Mouse (Mus musculus): ENCODE data around the gene Gba2. TPM values are rescaled to one million over a fixed set of nuclear protein-coding genes. Genes with fewer than 3 reads are reported as not detected.
A peak's percentile ranks its signal among the peaks of the same experiment; 100 is the strongest.
"Not testable (repeated sequence)": the region's sequence is repeated elsewhere in the genome, so short reads cannot be mapped to it uniquely, and the experiment has no call there.

Gba2 gene
- polyA plus RNA-seq, 1 experiment from 2014 or later = 16.5 TPM

DNA sequence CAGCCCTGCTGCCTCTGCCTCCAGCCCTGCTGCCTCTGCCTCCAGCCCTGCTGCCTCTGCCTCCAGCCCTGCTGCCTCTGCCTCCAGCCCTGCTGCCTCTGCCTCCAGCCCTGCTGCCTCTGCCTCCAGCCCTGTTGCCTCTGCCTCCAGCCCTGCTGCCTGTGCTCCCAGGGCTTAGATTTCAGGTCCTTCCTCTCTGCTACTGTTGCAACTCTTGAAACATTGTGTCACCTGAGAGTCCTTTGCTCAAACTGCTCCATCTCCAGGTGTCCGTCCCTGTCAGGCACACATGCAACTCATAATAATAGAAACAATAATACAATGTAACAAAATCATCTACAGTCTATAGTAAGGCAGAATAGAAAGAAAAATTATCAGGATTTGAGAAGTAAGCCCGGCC is 17.9 kb upstream of the Gba2 start:
- Histone ChIP-seq H3K27ac (peak overlapping the region; percentile 96; the same call in 1 of the 2 replicates), H3K9ac (peak overlapping the region; percentile 8; the same call in 1 of the 2 replicates), H3K4me1 (replicated peaks) (peaks cover 64% of the 10 kb centered on the region)
- H3K27me3 ChIP-seq; H3K4me2 ChIP-seq; DNase-seq; H3K4me3 ChIP-seq (replicated peaks); H3K36me3 ChIP-seq; ATAC-seq (ENCODE audit: low read depth); H3K9me3 ChIP-seq (replicated peaks): not testable (repeated sequence)
- 77% methylated on average over 2 of the region's 2 CpGs for WGBS (ENCODE audit: insufficient replicate concordance)

DNA sequence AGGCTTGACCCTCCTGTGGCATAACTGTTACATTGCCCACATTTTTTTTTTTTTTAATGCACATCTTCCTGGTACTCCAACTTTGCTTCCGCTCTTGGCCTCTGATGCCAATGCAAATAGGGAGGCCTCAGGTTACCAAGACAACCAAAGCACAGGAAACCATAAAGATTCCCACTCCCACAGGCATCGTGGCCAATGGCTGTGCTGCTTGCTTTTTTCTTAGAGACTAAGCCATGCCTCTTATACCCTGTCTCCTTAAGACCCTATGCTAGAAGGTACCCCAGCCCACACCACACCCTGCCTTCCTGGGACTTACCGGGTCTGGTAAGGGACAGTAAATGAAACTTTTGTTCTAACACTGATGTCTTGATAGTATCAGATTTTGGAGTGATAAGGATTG is 14.8 kb upstream of the Gba2 start:
- H3K4me1 ChIP-seq (replicated peaks) = peaks cover 57% of the 10 kb centered on the region
- whole genome bisulfite sequencing (ENCODE audit: insufficient replicate concordance) = 58% methylated on average over 3 of the region's 3 CpGs
- no peak for ATAC-seq (ENCODE audit: low read depth)

GRCm38 (mm10) chr4:43591961-43592360 is 13.3 kb upstream of the Gba2 start:
- WGBS (ENCODE audit: insufficient replicate concordance) = 67% methylated on average over 3 of the region's 3 CpGs
- Histone ChIP-seq H3K27me3 (0 out of 2 replicates have a peak, but pooled peaks cover 2% of the 10 kb centered on the region), H3K9ac (no peak overlapping the region), H3K27ac (no peak overlapping the region), H3K4me3 (replicated peaks) (no peak overlapping the region), H3K4me1 (replicated peaks) (peaks cover 53% of the 10 kb centered on the region), H3K4me2 (no peak overlapping the region), H3K36me3 (no peaks in the 10 kb centered on the region), H3K9me3 (replicated peaks) (no peaks in the 10 kb centered on the region)
- no peak for DNase-seq
- no peak for ATAC-seq (ENCODE audit: low read depth)

More for the DNA sequence above, 14.8 kb upstream of the Gba2 start:
- Histone ChIP-seq H3K36me3 (no peaks in the 10 kb centered on the region), H3K4me2 (no peak overlapping the region), H3K27me3 (0 out of 2 replicates have a peak, but pooled peaks cover 2% of the 10 kb centered on the region), H3K9me3 (replicated peaks) (no peaks in the 10 kb centered on the region), H3K9ac (no peak overlapping the region), H3K27ac (no peak overlapping the region), H3K4me3 (replicated peaks) (no peak overlapping the region)
- DNase-seq = no peak

GRCm38 (mm10) chr4:43591543-43591942 is 12.9 kb upstream of the Gba2 start:
- Histone ChIP-seq H3K9me3 (replicated peaks) (no peaks in the 10 kb centered on the region), H3K27me3 (0 out of 2 replicates have a peak, but pooled peaks cover 2% of the 10 kb centered on the region), H3K4me2 (no peak overlapping the region), H3K9ac (no peak overlapping the region), H3K4me1 (replicated peaks) (peaks cover 49% of the 10 kb centered on the region), H3K4me3 (replicated peaks) (no peak overlapping the region), H3K27ac (no peak overlapping the region), H3K36me3 (no peaks in the 10 kb centered on the region)
- DNase-seq (no peak), ATAC-seq (ENCODE audit: low read depth) (no peak)
- 34% methylated on average over 5 of the region's 5 CpGs for WGBS (ENCODE audit: insufficient replicate concordance)

GRCm38 (mm10) chr4:43587681-43588080 is 9.0 kb upstream of the Gba2 start:
- Histone ChIP-seq H3K36me3 (peaks cover 18% of the 10 kb centered on the region), H3K4me2 (no peak overlapping the region), H3K27ac (no peak overlapping the region), H3K9ac (no peak overlapping the region), H3K4me1 (replicated peaks) (peaks cover 40% of the 10 kb centered on the region), H3K27me3 (0 out of 2 replicates have a peak, but pooled peaks cover 2% of the 10 kb centered on the region), H3K9me3 (replicated peaks) (no peaks in the 10 kb centered on the region), H3K4me3 (replicated peaks) (no peak overlapping the region)
- 22% methylated on average over 7 of the region's 7 CpGs for WGBS (ENCODE audit: insufficient replicate concordance)
- no peak for DNase-seq
- no peak for ATAC-seq (ENCODE audit: low read depth)

DNA sequence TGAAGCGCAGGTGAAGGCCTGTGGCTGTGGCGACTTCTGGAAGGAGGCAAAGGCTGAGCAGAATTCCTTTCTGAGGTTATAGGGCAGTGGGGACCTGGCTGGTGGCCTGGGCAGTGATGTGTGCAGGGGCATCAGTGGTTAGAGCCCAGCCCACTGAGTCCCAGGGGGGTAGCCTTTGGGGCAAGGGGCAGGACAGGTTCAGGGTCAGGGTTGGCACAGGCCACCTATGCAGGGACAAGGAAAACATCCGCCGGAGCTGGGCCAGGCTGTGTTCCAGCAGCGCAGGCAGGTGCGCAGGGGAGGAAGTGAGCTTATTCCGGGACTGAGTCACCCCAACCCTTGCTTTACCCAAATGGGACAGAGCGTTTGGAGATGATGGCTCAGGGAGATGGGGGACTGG is 7.7 kb upstream of the Gba2 start:
- ATAC-seq (ENCODE audit: low read depth) = no peak
- peaks cover 37% of the 10 kb centered on the region for H3K4me1 ChIP-seq (replicated peaks)
- WGBS (ENCODE audit: insufficient replicate concordance) = 76% methylated on average over 8 of the region's 8 CpGs
- no peak overlapping the region for H3K27ac ChIP-seq
- no peak for DNase-seq
- peaks cover 29% of the 10 kb centered on the region for H3K36me3 ChIP-seq
- H3K4me3 ChIP-seq (replicated peaks) = no peak overlapping the region
- H3K4me2 ChIP-seq = no peak overlapping the region
- H3K9me3 ChIP-seq (replicated peaks) = no peaks in the 10 kb centered on the region
- H3K9ac ChIP-seq = no peak overlapping the region
- no peaks in the 10 kb centered on the region for H3K27me3 ChIP-seq

DNA sequence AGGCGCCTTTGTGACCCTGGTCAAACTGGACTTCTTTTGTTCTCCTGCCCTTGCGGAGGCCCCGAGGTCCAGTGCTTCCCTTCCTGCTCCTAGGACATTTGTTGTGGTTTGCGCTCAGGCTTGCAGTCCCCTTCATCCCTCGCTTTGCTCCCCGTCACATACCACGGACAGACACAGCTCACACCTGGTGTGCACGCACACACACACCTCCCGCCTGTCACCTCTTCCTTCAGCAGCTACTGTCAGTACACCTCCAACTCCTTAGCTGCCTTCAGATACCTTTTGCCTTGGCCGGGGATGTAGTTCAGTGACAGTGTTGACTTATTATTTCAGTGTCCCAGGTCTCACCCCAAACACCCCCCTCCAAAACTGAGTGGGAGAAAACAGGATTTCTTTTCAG is 7.0 kb upstream of the Gba2 start:
- Histone ChIP-seq H3K4me3 (replicated peaks) (no peak overlapping the region), H3K4me2 (no peak overlapping the region), H3K27me3 (no peaks in the 10 kb centered on the region), H3K36me3 (peaks cover 36% of the 10 kb centered on the region), H3K4me1 (replicated peaks) (peaks cover 34% of the 10 kb centered on the region), H3K27ac (no peak overlapping the region), H3K9ac (no peak overlapping the region), H3K9me3 (replicated peaks) (no peaks in the 10 kb centered on the region)
- ATAC-seq (ENCODE audit: low read depth) (no peak), DNase-seq (no peak)
- 64% methylated on average over 9 of the region's 10 CpGs for whole genome bisulfite sequencing (ENCODE audit: insufficient replicate concordance)

DNA sequence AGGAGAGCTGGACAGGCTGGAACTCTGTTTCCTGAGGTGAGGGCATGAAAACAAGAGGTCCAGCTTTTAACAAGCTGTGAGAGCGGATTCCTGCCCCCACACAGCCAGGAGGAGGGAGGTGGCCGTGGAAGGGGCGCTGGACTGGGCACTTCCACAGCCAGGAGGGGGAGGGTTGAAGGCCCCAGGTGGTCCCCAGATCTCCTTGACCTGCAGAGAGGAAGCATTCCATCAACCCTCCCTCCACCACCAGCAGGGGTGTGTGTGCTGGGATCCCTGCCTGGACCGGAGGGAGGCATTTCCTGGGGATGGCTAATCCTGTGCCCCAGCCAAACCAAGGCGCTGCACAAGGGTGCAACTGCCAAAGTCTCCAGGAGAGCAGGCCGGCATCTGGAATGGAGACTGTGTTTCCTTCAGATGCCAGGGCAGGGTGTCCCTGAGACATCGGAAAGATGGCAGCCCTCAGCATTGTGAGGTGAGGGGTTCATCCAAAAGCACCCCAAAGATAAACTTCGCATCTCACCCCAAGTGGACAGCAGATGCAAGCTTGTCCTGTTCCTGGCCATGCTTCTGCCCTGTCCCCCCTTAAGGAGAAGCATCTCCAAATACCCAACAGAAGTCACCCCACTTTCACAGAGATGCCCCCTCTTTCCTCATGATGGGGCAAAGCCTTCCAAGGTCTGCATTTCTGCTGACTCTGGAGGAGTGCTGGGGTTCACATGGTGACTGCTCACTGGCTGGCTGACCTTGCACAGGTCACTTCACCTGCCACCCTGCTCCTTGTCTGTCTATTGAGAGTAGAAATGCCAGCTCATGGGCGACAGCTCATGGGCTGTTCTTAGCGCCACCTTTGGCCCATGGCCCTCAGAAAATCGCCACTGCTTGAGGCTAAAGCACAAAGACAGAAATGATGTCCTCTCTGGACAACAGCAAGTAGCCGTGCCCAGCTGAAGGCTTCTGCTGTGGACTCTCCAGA is 6.1 kb upstream of the Gba2 start, which contains the start of gene Msmp:
Gene Msmp (minus strand): TSS at position 51 of the 973 bp plus-strand sequence.
- Histone ChIP-seq H3K36me3 (peaks cover 42% of the 10 kb centered on the region), H3K27me3 (no peaks in the 10 kb centered on the region), H3K4me1 (replicated peaks) (peaks cover 36% of the 10 kb centered on the region), H3K4me3 (replicated peaks) (no peak within 1 kb of the TSS), H3K9ac (no peak within 1 kb of the TSS), H3K27ac (peak within 1 kb of the TSS; percentile 16; the same call in 1 of the 2 replicates), H3K4me2 (no peak within 1 kb of the TSS), H3K9me3 (replicated peaks) (no peaks in the 10 kb centered on the region)
- DNase-seq = no peak
- no peak for ATAC-seq (ENCODE audit: low read depth)
- WGBS (ENCODE audit: insufficient replicate concordance) = 72% methylated on average over 12 of the region's 12 CpGs

DNA sequence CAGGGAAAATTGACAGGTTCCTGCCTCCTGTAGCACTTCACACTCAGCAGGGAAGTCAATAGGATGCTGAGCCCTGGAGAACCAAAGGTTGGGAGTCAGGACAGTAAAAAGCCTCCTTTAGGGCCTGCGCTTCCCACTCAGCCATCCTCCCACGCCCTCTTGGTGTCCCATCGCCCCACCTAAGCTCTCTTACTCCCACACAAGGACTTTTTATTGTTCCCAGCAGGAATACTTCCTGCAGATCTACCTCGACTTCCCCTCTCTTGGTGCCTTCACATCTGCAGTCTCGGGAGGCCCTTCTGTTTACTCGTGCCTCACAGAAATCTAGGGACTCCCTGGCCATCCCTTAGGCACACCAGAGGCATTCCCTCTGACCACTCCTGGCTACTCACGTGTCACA is 4.7 kb upstream of the Gba2 start:
- H3K9ac ChIP-seq = no peak overlapping the region
- ATAC-seq (ENCODE audit: low read depth) (no peak), DNase-seq (no peak)
- no peaks in the 10 kb centered on the region for H3K9me3 ChIP-seq (replicated peaks)
- H3K4me2 ChIP-seq = no peak overlapping the region
- WGBS (ENCODE audit: insufficient replicate concordance) = 76% methylated on average over 7 of the region's 7 CpGs
- no peaks in the 10 kb centered on the region for H3K27me3 ChIP-seq
- H3K36me3 ChIP-seq = peaks cover 42% of the 10 kb centered on the region
- H3K27ac ChIP-seq = no peak overlapping the region
- H3K4me1 ChIP-seq (replicated peaks) = peaks cover 33% of the 10 kb centered on the region
- H3K4me3 ChIP-seq (replicated peaks) = no peak overlapping the region

- no peaks in the 10 kb centered on the region for H3K9me3 ChIP-seq (replicated peaks)
- no peaks in the 10 kb centered on the region for H3K27me3 ChIP-seq
- H3K4me3 ChIP-seq (replicated peaks) = no peak overlapping the region
- no peak overlapping the region for H3K9ac ChIP-seq
- ATAC-seq (ENCODE audit: low read depth) (no peak), DNase-seq (no peak)
- H3K36me3 ChIP-seq = peaks cover 42% of the 10 kb centered on the region
- H3K27ac ChIP-seq = peak overlapping the region; percentile 26; the same call in 1 of the 2 replicates
- 78% methylated on average over 5 of the region's 5 CpGs for WGBS (ENCODE audit: insufficient replicate concordance)
- H3K4me2 ChIP-seq = no peak overlapping the region
- H3K4me1 ChIP-seq (replicated peaks) = peaks cover 31% of the 10 kb centered on the region
These were observed 3.6 kb upstream of the Gba2 start for GRCm38 (mm10) chr4:43582241-43582640.

DNA sequence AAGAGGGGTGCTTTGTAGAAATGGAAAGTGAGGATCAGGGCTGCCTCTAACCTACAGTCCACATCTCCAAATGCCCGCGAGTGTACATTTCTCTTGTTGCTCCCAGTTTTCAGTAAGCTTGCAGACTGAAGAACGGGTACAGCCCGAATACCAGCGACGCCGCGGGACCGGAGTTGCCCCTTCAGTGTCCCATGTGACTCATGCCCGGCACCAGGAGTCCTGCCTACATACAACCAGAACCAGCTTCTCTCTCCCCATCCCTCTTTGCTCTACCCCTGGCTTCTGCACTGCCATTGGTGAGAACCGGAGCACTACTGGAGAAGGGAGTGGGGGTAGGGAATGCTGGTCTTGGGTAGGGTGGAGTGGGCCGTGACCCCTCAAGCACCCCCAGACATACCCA is 2.7 kb upstream of the Gba2 start:
- Histone ChIP-seq H3K4me1 (replicated peaks) (peaks cover 40% of the 10 kb centered on the region), H3K27ac (0 out of 2 replicates have a peak overlapping the region, but pooled peaks have one; percentile 25), H3K9ac (no peak overlapping the region), H3K36me3 (peaks cover 42% of the 10 kb centered on the region), H3K4me2 (no peak overlapping the region), H3K9me3 (replicated peaks) (no peaks in the 10 kb centered on the region), H3K27me3 (no peaks in the 10 kb centered on the region), H3K4me3 (replicated peaks) (no peak overlapping the region)
- DNase-seq (no peak), ATAC-seq (ENCODE audit: low read depth) (no peak)
- 88% methylated on average over 12 of the region's 12 CpGs for WGBS (ENCODE audit: insufficient replicate concordance)
